Mouse (Mus musculus) gastrocnemius, postnatal 36 days (tissue): ENCODE data around the gene Unc45b. TPM values are rescaled to one million over a fixed set of nuclear protein-coding genes. Genes with fewer than 3 reads are reported as not detected.
"Not testable (repeated sequence)": the region's sequence is repeated elsewhere in the genome, so short reads cannot be mapped to it uniquely, and the experiment has no call there.

Experiments
- DNase-seq, 2 experiments: peaks; one replicate each; pipeline ENCODE4 v3.0.0; 2022
- intact Hi-C: fragments of 180-260 bp; cut with DNase I; formaldehyde crosslinking; loops from one replicate; pipeline ENCODE4 v1.15.1; 2025
- microRNA-seq, 2 experiments: library from miRNA; unstranded; fragments of <30 nt; microRNA quantifications; one replicate each; pipeline ENCODE4 v1.2.0; 2021
- total RNA-seq, 2 experiments: library from RNA; stranded (reverse); gene quantifications; 2 replicates each; pipeline ENCODE4 v1.2.3; 2021

The Unc45b gene
- total RNA-seq, 2 experiments from 2014 or later, result 158 to 168 TPM

DNA sequence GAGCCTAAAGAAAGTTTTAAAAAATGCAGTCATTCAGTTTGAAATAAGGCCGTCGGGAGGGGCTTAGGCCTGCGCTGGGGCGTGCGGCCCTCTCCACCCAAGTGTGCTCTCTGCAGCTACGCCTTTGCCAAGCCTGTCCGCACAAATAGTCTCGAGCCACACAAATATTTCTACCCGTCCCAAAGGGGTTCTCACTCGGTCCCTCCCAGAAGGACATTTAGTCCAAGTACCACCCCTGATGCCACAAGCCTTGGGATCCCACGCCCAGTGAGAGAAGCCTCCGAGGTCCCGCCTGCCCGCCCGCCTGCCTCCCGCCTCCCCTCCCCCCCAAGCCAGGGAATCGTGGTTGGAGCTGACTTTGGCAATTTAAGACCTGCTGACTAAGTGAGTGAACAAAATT, 72.8 kb downstream of the Unc45b start:
- peak in 1 of 2 experiments; percentile 19 for DNase-seq
- intact Hi-C loops, result no loop called here

GRCm38 (mm10) chr11:82987621-82988020, 77.3 kb downstream of the Unc45b start:
- intact Hi-C loops, result no loop called here
- DNase-seq, result no peak

GRCm38 (mm10) chr11:82989357-82989756, 79.0 kb downstream of the Unc45b start:
- intact Hi-C loops, result no loop called here
- no peak for DNase-seq

- DNase-seq, result peak in 1 of 2 experiments; percentile 9
- intact Hi-C loops, result not testable (repeated sequence)
Observed at GRCm38 (mm10) chr11:82990612-82991385, 80.4 kb downstream of the Unc45b start.

DNA sequence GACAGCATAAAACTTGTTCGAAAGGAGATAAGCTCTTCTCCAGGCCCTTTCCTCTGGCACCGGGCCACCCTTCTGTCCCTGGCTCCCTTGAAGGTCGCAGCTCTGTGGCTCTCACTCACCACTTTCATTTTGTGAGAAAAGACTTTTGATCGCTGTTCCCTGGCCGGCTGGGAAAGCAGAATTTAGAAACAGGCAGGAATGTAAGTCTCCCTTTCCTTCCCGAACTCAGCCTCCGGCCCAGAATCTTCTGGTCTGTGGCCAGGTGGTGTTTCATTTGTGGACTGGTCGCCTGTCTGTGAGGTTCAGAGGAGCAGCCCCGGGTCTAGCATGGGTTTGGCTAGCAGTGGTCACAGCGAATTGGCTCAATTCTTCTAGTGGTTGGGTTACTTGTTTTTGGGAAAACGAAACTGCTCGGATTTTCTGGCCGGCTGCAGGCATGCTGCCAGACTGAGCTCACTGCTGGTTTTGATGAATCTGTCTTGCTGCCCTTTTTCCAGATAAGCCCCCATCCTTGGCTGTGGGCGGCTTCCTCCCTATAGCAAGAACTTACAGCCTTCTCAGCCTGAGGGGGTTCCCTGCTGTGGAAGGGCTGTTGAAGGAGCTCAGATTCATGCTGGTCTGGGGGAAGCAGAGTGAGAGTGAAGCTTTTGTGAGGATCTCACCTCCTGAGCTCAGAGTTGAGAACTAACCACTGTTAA, 81.3 kb downstream of the Unc45b start, which contains the start of gene Slfn9:
Gene Slfn9, minus strand, starts transcription at position 362 of the 698 bp plus-strand sequence.
- DNase-seq, result peak; percentile 21 to 53
- intact Hi-C loops, result no loop called here

Small RNA genes lying within 50 kb of the gene (microRNA-seq; reads per million reads assigned to microRNA genes)
- gene Mir7679, result 0 reads per million in 2 experiments

Other genes with a start within 250 kb of the Unc45b start
- gene Cct6b, start 146.2 kb upstream of the Unc45b start, total RNA-seq, result under 1 TPM in 1 of 2 experiments, not detected in 1; 0.12 TPM
- gene Zfp830, start 146.2 kb upstream of the Unc45b start, total RNA-seq, result 10 to 100 TPM; 12.3 to 17.9 TPM
- gene Lig3, start 129.4 kb upstream of the Unc45b start, total RNA-seq, result 10 to 100 TPM; 17.4 to 19.5 TPM
- 1 to 10 TPM; 5.6 to 9.7 TPM for gene Rffl, start 39.3 kb upstream of the Unc45b start, total RNA-seq
- gene Rad51d, start 19.9 kb upstream of the Unc45b start, total RNA-seq, result 1 to 10 TPM; 2.9 to 4.0 TPM
- not detected for gene Fndc8, start 18.4 kb upstream of the Unc45b start, total RNA-seq
- gene Nle1, start 2.1 kb upstream of the Unc45b start, total RNA-seq, result 10 to 100 TPM in 1 of 2 experiments, 1 to 10 TPM in 1; 9.1 to 10.5 TPM
- gene Slfn5, start 40.8 kb downstream of the Unc45b start, total RNA-seq, result 10 to 100 TPM; 20.4 to 20.5 TPM
- gene Slfn9, start 81.3 kb downstream of the Unc45b start, total RNA-seq, result under 1 TPM; 0.33 to 0.42 TPM
- gene Slfn8, start 110.3 kb downstream of the Unc45b start, total RNA-seq, result under 1 TPM; 0.17 to 0.18 TPM
- 1 to 10 TPM in 1 of 2 experiments, under 1 TPM in 1; 0.56 to 1.1 TPM for gene Slfn2, start 154.6 kb downstream of the Unc45b start, total RNA-seq
- gene Slfn1, start 206.3 kb downstream of the Unc45b start, total RNA-seq, result under 1 TPM in 1 of 2 experiments, not detected in 1; 0.17 TPM